Mouse (Mus musculus): Measurements from ENCODE around the gene Klhdc2. TPM values are rescaled to one million over a fixed set of nuclear protein-coding genes. Genes with fewer than 3 reads are reported as not detected.

The Klhdc2 gene
- 113 and 121 TPM in 2 replicates for polyA plus RNA-seq (2021; fragmentation: Nextera tagmentation)
- long read RNA-seq, experiment 1, transcript Klhdc2-201 (13 exons, 1,905 nt), result major isoform, 247 of 293 reads
- long read RNA-seq, experiment 1, transcript Klhdc2-203 (2 exons, 1,369 nt), result minor isoform, 8 of 293 reads
- long read RNA-seq, experiment 1, partial matches to known transcripts, result 18 of 293 reads
- long read RNA-seq, experiment 1, other reads (novel, unspliced or antisense), result 20 of 293 reads
- long read RNA-seq, experiment 2, transcript Klhdc2-201 (13 exons, 1,905 nt), result major isoform, 1,323 of 1,406 reads
- long read RNA-seq, experiment 2, partial matches to known transcripts, result 26 of 1,406 reads
- long read RNA-seq, experiment 2, other reads (novel, unspliced or antisense), result 57 of 1,406 reads

GRCm38 (mm10) chr12:69296511-69297410, at the start of gene Klhdc2:
Gene Klhdc2 (plus strand): TSS chr12:69296681.

GRCm38 (mm10) chr12:69356546-69357299, 60.2 kb downstream of the Klhdc2 start, which contains the start of gene Nemf:
Gene Nemf (minus strand): TSS chr12:69357165.

Other genes with a start within 250 kb of the Klhdc2 start
- gene Rps29, start 137.5 kb upstream of the Klhdc2 start, polyA plus RNA-seq (2021; fragmentation: Nextera tagmentation), result 7,577 and 7,931 TPM in 2 replicates
- 0.16 TPM in 1 of 2 replicates, not detected in the other for gene Lrr1, start 127.9 kb upstream of the Klhdc2 start, polyA plus RNA-seq (2021; fragmentation: Nextera tagmentation)
- 696 and 750 TPM in 2 replicates for gene Rpl36al, start 112.6 kb upstream of the Klhdc2 start, polyA plus RNA-seq (2021; fragmentation: Nextera tagmentation)
- 37.3 and 37.7 TPM in 2 replicates for gene Mgat2, start 112.5 kb upstream of the Klhdc2 start, polyA plus RNA-seq (2021; fragmentation: Nextera tagmentation)
- 2.6 and 3.3 TPM in 2 replicates for gene Gm49383, start 99.6 kb upstream of the Klhdc2 start, polyA plus RNA-seq (2021; fragmentation: Nextera tagmentation)
- 5.2 and 7.0 TPM in 2 replicates for gene Dnaaf2, start 98.3 kb upstream of the Klhdc2 start, polyA plus RNA-seq (2021; fragmentation: Nextera tagmentation)
- gene Gm49384, start 92.4 kb upstream of the Klhdc2 start, polyA plus RNA-seq (2021; fragmentation: Nextera tagmentation), result 1.2 and 2.5 TPM in 2 replicates
- 0.28 and 0.60 TPM in 2 replicates for gene Pole2, start 68.5 kb upstream of the Klhdc2 start, polyA plus RNA-seq (2021; fragmentation: Nextera tagmentation)
- 24.0 and 31.1 TPM in 2 replicates for gene Klhdc1, start 55.5 kb upstream of the Klhdc2 start, polyA plus RNA-seq (2021; fragmentation: Nextera tagmentation)
- 22.6 and 26.2 TPM in 2 replicates for gene Nemf, start 60.5 kb downstream of the Klhdc2 start, polyA plus RNA-seq (2021; fragmentation: Nextera tagmentation)
- 11.7 and 12.5 TPM in 2 replicates for gene Arf6, start 75.5 kb downstream of the Klhdc2 start, polyA plus RNA-seq (2021; fragmentation: Nextera tagmentation)
- 0.70 and 1.0 TPM in 2 replicates for gene Gm9887, start 75.8 kb downstream of the Klhdc2 start, polyA plus RNA-seq (2021; fragmentation: Nextera tagmentation)

Data from layer of hippocampus, adult 6 months (tissue).